Mouse (Mus musculus): ENCODE measurements around the gene Tap1. TPM values are rescaled to one million over a fixed set of nuclear protein-coding genes. Genes with fewer than 3 reads are reported as not detected.
A peak's percentile ranks its signal among the peaks of the same experiment; 100 is the strongest.

The Tap1 gene
- polyA plus RNA-seq (2014; fragmentation: Nextera tagmentation; extraction: Ambion mirVana): 5.2 and 7.2 TPM in 2 replicates

GRCm38 (mm10) chr17:34187261-34187916, at the start of gene Tap1, which contains the start of gene Psmb9:
Tap1 (plus strand) TSS chr17:34187553.
Psmb9 (minus strand) TSS chr17:34187764.
- H3K36me3 ChIP-seq (ENCODE audit: control insufficient read depth, insufficient read depth, low read length): no peaks in the 10 kb centered on the region
- peak; percentile 95 for ATAC-seq (ENCODE audit: insufficient number of reproducible peaks, insufficient read depth, low FRiP score, low read depth)
- WGBS: under 1% methylated on average over 46 of the region's 46 CpGs
- H3K9me3 ChIP-seq (ENCODE audit: control insufficient read depth, low read depth, low read length): no peaks in the 10 kb centered on the region
- peak within 1 kb of the TSS; percentile 50 for H3K9ac ChIP-seq (replicated peaks; ENCODE audit: low read depth, low read length)
- H3K4me3 ChIP-seq (ENCODE audit: low read depth, low read length): peak within 1 kb of the TSS; percentile 56
- H3K27ac ChIP-seq (ENCODE audit: low read length): peak within 1 kb of the TSS; percentile 67; the same call in 1 of the 2 replicates
- H3K4me2 ChIP-seq (replicated peaks; ENCODE audit: low read depth, low read length): peak within 1 kb of the TSS; percentile 91
- 0 out of 2 replicates have a peak, but pooled peaks cover 7% of the 10 kb centered on the region for H3K27me3 ChIP-seq (ENCODE audit: control insufficient read depth, insufficient read depth, low read length)
- H3K4me1 ChIP-seq (ENCODE audit: control insufficient read depth, insufficient read depth, low read length): peaks cover 4% of the 10 kb centered on the region; the same call in 1 of the 2 replicates

- Histone ChIP-seq H3K36me3 (ENCODE audit: control insufficient read depth, insufficient read depth, low read length) (no peaks in the 10 kb centered on the region), H3K27ac (ENCODE audit: low read length) (no peak overlapping the region), H3K4me3 (ENCODE audit: low read depth, low read length) (no peak overlapping the region), H3K9me3 (ENCODE audit: control insufficient read depth, low read depth, low read length) (no peaks in the 10 kb centered on the region), H3K4me1 (ENCODE audit: control insufficient read depth, insufficient read depth, low read length) (no peaks in the 10 kb centered on the region; the same call in 1 of the 2 replicates), H3K4me2 (replicated peaks; ENCODE audit: low read depth, low read length) (no peak overlapping the region), H3K27me3 (ENCODE audit: control insufficient read depth, insufficient read depth, low read length) (peaks cover 7% of the 10 kb centered on the region; the same call in 1 of the 2 replicates), H3K9ac (replicated peaks; ENCODE audit: low read depth, low read length) (no peak overlapping the region)
- ATAC-seq (ENCODE audit: insufficient number of reproducible peaks, insufficient read depth, low FRiP score, low read depth): no peak
- WGBS: 61% methylated on average over 7 of the region's 7 CpGs
These were observed 49.8 kb upstream of the Tap1 start for GRCm38 (mm10) chr17:34137601-34138000.

GRCm38 (mm10) chr17:34138655-34139054, 48.7 kb upstream of the Tap1 start:
- Histone ChIP-seq H3K9ac (replicated peaks; ENCODE audit: low read depth, low read length) (no peak overlapping the region), H3K9me3 (ENCODE audit: control insufficient read depth, low read depth, low read length) (no peaks in the 10 kb centered on the region), H3K4me1 (ENCODE audit: control insufficient read depth, insufficient read depth, low read length) (no peaks in the 10 kb centered on the region; the same call in 1 of the 2 replicates), H3K27me3 (ENCODE audit: control insufficient read depth, insufficient read depth, low read length) (peaks cover 7% of the 10 kb centered on the region; the same call in 1 of the 2 replicates), H3K36me3 (ENCODE audit: control insufficient read depth, insufficient read depth, low read length) (no peaks in the 10 kb centered on the region), H3K27ac (ENCODE audit: low read length) (no peak overlapping the region), H3K4me2 (replicated peaks; ENCODE audit: low read depth, low read length) (no peak overlapping the region), H3K4me3 (ENCODE audit: low read depth, low read length) (no peak overlapping the region)
- 84% methylated on average over 7 of the region's 7 CpGs for WGBS
- no peak for ATAC-seq (ENCODE audit: insufficient number of reproducible peaks, insufficient read depth, low FRiP score, low read depth)

DNA sequence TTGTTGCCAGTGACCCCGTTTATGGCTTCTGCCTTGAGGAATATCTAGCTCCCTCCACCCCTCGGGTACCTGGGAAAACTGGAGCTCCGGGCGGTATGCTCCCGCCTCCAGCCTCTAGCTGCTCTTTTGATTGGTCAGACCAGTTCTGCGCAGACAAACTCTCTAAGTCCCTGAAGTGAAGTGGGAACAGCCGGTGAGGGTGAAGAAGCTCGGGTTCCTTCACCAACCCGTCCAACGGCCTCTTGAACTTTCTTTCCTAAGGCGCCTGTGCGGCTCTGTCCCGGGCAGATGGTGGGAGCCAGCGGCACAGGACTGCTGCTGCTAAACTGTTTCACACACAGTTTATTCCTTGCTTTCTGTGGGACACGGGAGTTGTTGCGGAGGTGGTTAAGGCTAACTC, 47.9 kb upstream of the Tap1 start:
- Histone ChIP-seq H3K9me3 (ENCODE audit: control insufficient read depth, low read depth, low read length) (no peaks in the 10 kb centered on the region), H3K9ac (replicated peaks; ENCODE audit: low read depth, low read length) (no peak overlapping the region), H3K4me3 (ENCODE audit: low read depth, low read length) (peak overlapping the region; percentile 27), H3K4me1 (ENCODE audit: control insufficient read depth, insufficient read depth, low read length) (no peaks in the 10 kb centered on the region; the same call in 1 of the 2 replicates), H3K4me2 (replicated peaks; ENCODE audit: low read depth, low read length) (peak overlapping the region; percentile 72), H3K36me3 (ENCODE audit: control insufficient read depth, insufficient read depth, low read length) (no peaks in the 10 kb centered on the region), H3K27ac (ENCODE audit: low read length) (no peak overlapping the region), H3K27me3 (ENCODE audit: control insufficient read depth, insufficient read depth, low read length) (peaks cover 7% of the 10 kb centered on the region; the same call in 1 of the 2 replicates)
- no peak for ATAC-seq (ENCODE audit: insufficient number of reproducible peaks, insufficient read depth, low FRiP score, low read depth)
- WGBS: 2% methylated on average over 16 of the region's 16 CpGs

GRCm38 (mm10) chr17:34140240-34140639, 47.1 kb upstream of the Tap1 start:
- Histone ChIP-seq H3K4me3 (ENCODE audit: low read depth, low read length) (peak overlapping the region; percentile 27; the same call in 1 of the 2 replicates), H3K27ac (ENCODE audit: low read length) (no peak overlapping the region), H3K4me2 (replicated peaks; ENCODE audit: low read depth, low read length) (peak overlapping the region; percentile 72), H3K4me1 (ENCODE audit: control insufficient read depth, insufficient read depth, low read length) (no peaks in the 10 kb centered on the region; the same call in 1 of the 2 replicates), H3K27me3 (ENCODE audit: control insufficient read depth, insufficient read depth, low read length) (peaks cover 7% of the 10 kb centered on the region; the same call in 1 of the 2 replicates), H3K9me3 (ENCODE audit: control insufficient read depth, low read depth, low read length) (no peaks in the 10 kb centered on the region), H3K36me3 (ENCODE audit: control insufficient read depth, insufficient read depth, low read length) (no peaks in the 10 kb centered on the region), H3K9ac (replicated peaks; ENCODE audit: low read depth, low read length) (no peak overlapping the region)
- 11% methylated on average over 5 of the region's 5 CpGs for WGBS
- ATAC-seq (ENCODE audit: insufficient number of reproducible peaks, insufficient read depth, low FRiP score, low read depth): no peak

DNA sequence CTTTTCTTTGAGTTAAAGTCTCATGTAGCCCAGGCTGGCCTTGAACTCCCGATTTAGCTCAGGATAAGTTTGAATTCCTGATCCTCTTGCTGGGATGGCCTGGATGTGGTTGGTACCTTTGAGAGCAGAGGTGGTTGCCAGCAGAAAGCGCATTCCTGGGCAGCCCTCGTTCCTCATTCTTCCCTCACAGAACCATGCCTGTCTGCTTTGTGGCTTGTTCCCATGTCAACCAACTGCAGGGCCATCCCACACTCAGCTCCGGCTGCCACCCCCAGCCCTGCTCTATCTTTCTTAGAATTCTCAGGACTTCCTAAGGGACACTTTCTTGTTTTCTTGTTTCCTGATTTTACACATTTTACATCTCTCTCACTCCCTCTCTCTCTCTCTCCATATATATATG, 45.9 kb upstream of the Tap1 start:
- WGBS: 62% methylated on average over 4 of the region's 4 CpGs
- H3K4me1 ChIP-seq (ENCODE audit: control insufficient read depth, insufficient read depth, low read length): no peaks in the 10 kb centered on the region; the same call in 1 of the 2 replicates
- no peaks in the 10 kb centered on the region for H3K9me3 ChIP-seq (ENCODE audit: control insufficient read depth, low read depth, low read length)
- H3K4me2 ChIP-seq (replicated peaks; ENCODE audit: low read depth, low read length): no peak overlapping the region
- H3K27ac ChIP-seq (ENCODE audit: low read length): no peak overlapping the region
- H3K27me3 ChIP-seq (ENCODE audit: control insufficient read depth, insufficient read depth, low read length): peaks cover 7% of the 10 kb centered on the region; the same call in 1 of the 2 replicates
- H3K4me3 ChIP-seq (ENCODE audit: low read depth, low read length): no peak overlapping the region
- ATAC-seq (ENCODE audit: insufficient number of reproducible peaks, insufficient read depth, low FRiP score, low read depth): no peak
- no peak overlapping the region for H3K9ac ChIP-seq (replicated peaks; ENCODE audit: low read depth, low read length)
- no peaks in the 10 kb centered on the region for H3K36me3 ChIP-seq (ENCODE audit: control insufficient read depth, insufficient read depth, low read length)

DNA sequence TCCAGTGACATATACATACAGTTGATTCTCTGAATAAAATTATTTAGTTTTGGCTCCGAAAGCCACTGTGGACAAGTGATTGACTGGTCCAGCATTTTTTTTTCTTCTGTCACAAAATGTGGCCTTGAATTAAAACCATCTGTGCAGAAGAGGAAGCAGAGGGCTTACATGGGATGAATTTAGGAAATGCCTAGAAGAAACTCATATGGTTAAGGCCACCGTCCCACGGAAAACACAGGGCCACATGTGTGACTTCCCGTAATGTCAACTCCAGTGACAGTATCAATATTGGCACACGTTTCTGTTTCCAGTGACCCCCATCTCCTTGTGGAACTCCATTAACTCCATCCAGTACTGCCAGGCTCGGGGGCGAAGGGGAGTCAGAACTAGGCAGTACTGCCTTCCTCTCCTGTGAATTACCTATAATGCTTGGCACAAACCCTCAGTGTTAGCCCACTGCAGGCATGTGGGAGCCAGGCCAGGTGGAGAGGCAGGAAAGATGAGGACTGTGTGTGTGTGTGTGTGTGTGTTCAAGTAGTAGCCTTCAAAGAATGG, 44.8 kb upstream of the Tap1 start:
- no peak overlapping the region for H3K9ac ChIP-seq (replicated peaks; ENCODE audit: low read depth, low read length)
- H3K9me3 ChIP-seq (ENCODE audit: control insufficient read depth, low read depth, low read length): no peaks in the 10 kb centered on the region
- no peak overlapping the region for H3K4me3 ChIP-seq (ENCODE audit: low read depth, low read length)
- H3K4me1 ChIP-seq (ENCODE audit: control insufficient read depth, insufficient read depth, low read length): no peaks in the 10 kb centered on the region; the same call in 1 of the 2 replicates
- no peak overlapping the region for H3K27ac ChIP-seq (ENCODE audit: low read length)
- H3K27me3 ChIP-seq (ENCODE audit: control insufficient read depth, insufficient read depth, low read length): peaks cover 7% of the 10 kb centered on the region; the same call in 1 of the 2 replicates
- no peak for ATAC-seq (ENCODE audit: insufficient number of reproducible peaks, insufficient read depth, low FRiP score, low read depth)
- no peak overlapping the region for H3K4me2 ChIP-seq (replicated peaks; ENCODE audit: low read depth, low read length)
- H3K36me3 ChIP-seq (ENCODE audit: control insufficient read depth, insufficient read depth, low read length): no peaks in the 10 kb centered on the region
- WGBS: 82% methylated on average over 7 of the region's 7 CpGs

- Histone ChIP-seq H3K4me3 (ENCODE audit: low read depth, low read length) (no peak within 1 kb of the TSS), H3K27ac (ENCODE audit: low read length) (no peak within 1 kb of the TSS), H3K27me3 (ENCODE audit: control insufficient read depth, insufficient read depth, low read length) (peaks cover 7% of the 10 kb centered on the region; the same call in 1 of the 2 replicates), H3K4me2 (replicated peaks; ENCODE audit: low read depth, low read length) (no peak within 1 kb of the TSS), H3K36me3 (ENCODE audit: control insufficient read depth, insufficient read depth, low read length) (no peaks in the 10 kb centered on the region), H3K9me3 (ENCODE audit: control insufficient read depth, low read depth, low read length) (no peaks in the 10 kb centered on the region), H3K4me1 (ENCODE audit: control insufficient read depth, insufficient read depth, low read length) (no peaks in the 10 kb centered on the region; the same call in 1 of the 2 replicates), H3K9ac (replicated peaks; ENCODE audit: low read depth, low read length) (no peak within 1 kb of the TSS)
- ATAC-seq (ENCODE audit: insufficient number of reproducible peaks, insufficient read depth, low FRiP score, low read depth): no peak
- 28% methylated on average over 7 of the region's 7 CpGs for WGBS
These were observed 44.3 kb upstream of the Tap1 start, which contains the start of gene H2-DMb2 for GRCm38 (mm10) chr17:34143033-34143432. H2-DMb2 (plus strand) TSS chr17:34143307.

Measured in stomach, embryonic 14.5 days (tissue).